Mouse (Mus musculus): ENCODE measurements around the gene Grb14.

The Grb14 gene

GRCm38 (mm10) chr2:64878275-64878674 lies 146.5 kb downstream of the Grb14 start:
- DNase-seq (ENCODE audit: inconsistent ontology term), result no peak

All from Muller cell, postnatal 12 days (primary cell).